Mouse (Mus musculus): ENCODE measurements around the gene Tas2r144. TPM values are rescaled to one million over a fixed set of nuclear protein-coding genes. Genes with fewer than 3 reads are reported as not detected.

Tas2r144 gene
- total and polyA plus RNA-seq, 2 experiments from 2014 or later, result not detected

DNA sequence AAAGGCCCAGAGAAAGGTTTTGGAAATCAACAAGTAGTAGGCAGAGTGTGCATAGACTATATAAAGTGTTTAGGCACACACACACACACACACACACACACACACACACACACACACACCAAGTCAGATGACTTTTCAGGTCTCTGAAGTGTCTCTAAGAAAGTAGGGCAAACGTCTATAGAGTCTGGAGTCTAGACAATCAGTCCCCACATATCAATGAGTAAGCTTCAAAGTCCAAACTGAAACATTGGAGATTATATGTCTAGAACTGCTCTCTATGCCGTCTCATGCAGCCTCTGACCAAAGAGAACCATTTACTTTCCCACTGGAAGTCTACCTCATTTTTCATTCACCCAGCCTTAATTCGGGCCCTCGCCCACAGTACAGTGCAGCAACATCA lies 9.9 kb downstream of the Tas2r144 start:
- Histone ChIP-seq H3K27me3 (ENCODE audit: control insufficient read depth, insufficient read depth, low read length) (no peaks in the 10 kb centered on the region), H3K36me3 (replicated peaks; ENCODE audit: control insufficient read depth, insufficient read depth, low read length) (no peaks in the 10 kb centered on the region), H3K4me3 (ENCODE audit: low read depth, low read length) (no peak overlapping the region), H3K4me1 (ENCODE audit: control insufficient read depth, insufficient read depth) (no peaks in the 10 kb centered on the region), H3K4me2 (ENCODE audit: low read depth, low read length) (no peak overlapping the region), H3K9ac (replicated peaks; ENCODE audit: low read depth, low read length) (no peak overlapping the region), H3K9me3 (replicated peaks; ENCODE audit: control insufficient read depth, low read length) (no peaks in the 10 kb centered on the region), H3K27ac (ENCODE audit: low read depth) (no peak overlapping the region)
- DNase-seq (ENCODE audit: low spot score), result no peak
- 53% methylated on average over 4 of the region's 4 CpGs for WGBS
- no peak for ATAC-seq (ENCODE audit: insufficient read depth, low read depth)
- TF ChIP-seq CTCF (IDR thresholded peaks at IDR 0.05; ENCODE audit: low read depth) (no peak), EP300 (IDR thresholded peaks at IDR 0.05; ENCODE audit: low read depth) (no peak)

DNA sequence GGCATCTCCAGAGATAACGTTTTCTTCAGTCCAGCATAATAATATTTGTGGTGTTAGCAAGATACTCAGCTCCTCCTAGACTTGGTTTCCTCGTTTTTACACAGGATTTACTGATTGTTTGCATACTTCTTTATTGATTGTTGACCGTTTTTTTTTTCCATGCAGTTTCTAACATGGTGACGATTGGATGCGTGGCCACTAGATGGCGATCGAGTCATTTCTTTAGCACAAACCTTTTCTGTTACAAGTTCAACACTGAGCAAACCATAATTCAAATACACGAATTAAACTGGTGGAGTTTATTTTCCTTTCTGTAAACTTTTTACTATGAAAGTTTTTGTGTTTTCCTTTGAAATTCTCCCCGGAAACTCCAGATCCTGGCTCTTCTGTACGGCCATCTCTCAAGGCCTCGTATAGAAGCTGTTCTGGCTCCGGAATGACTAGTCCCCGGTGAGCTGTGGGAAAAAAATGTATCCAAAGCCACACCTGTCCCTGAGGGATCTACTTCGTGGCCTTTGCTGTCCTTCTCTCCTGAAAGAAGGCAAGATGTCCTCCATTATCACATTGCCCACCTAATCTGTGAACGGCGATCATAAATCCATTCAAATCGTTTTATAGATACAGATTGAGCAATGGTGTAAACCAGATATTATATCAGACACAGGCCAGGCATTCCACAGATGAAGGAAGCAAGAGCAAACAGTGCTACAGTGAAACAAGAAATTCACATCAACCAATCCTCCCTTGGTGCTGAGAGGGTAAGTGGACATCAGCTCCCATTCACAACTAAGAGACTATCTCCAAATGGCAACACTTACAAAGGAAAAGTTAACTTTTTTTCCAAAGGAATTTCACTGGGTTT lies 12.3 kb downstream of the Tas2r144 start:
- Histone ChIP-seq H3K4me1 (ENCODE audit: control insufficient read depth, insufficient read depth) (no peaks in the 10 kb centered on the region), H3K27ac (ENCODE audit: low read depth) (no peak overlapping the region), H3K4me3 (ENCODE audit: low read depth, low read length) (no peak overlapping the region), H3K9ac (replicated peaks; ENCODE audit: low read depth, low read length) (no peak overlapping the region), H3K9me3 (replicated peaks; ENCODE audit: control insufficient read depth, low read length) (no peaks in the 10 kb centered on the region), H3K27me3 (ENCODE audit: control insufficient read depth, insufficient read depth, low read length) (no peaks in the 10 kb centered on the region), H3K36me3 (replicated peaks; ENCODE audit: control insufficient read depth, insufficient read depth, low read length) (no peaks in the 10 kb centered on the region), H3K4me2 (ENCODE audit: low read depth, low read length) (no peak overlapping the region)
- DNase-seq (ENCODE audit: low spot score) (peak; percentile 57), ATAC-seq (ENCODE audit: insufficient read depth, low read depth) (no peak)
- whole genome bisulfite sequencing, result 29% methylated on average over 17 of the region's 17 CpGs
- TF ChIP-seq CTCF (IDR thresholded peaks at IDR 0.05; ENCODE audit: low read depth) (peak; percentile 79), EP300 (IDR thresholded peaks at IDR 0.05; ENCODE audit: low read depth) (no peak)

DNA sequence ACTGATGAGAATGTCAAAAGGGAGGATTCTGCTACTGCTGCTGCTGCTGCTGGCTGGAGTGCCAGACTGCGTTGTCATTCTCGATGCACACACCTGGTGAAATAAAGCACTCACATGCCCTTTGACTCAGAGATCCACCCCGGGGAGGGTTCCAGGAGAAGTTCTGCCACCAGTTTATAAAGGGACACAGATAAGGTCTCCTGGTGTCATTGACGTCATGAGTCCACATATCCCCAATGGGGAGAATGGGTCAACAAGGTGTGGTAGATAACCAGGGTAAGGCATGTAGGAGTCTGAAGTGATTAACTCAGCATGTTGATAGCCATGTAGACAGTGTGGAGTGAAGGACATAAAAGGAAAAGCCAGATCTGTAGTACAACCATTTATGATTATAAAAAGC lies 14.5 kb downstream of the Tas2r144 start:
- Histone ChIP-seq H3K27me3 (ENCODE audit: control insufficient read depth, insufficient read depth, low read length) (no peaks in the 10 kb centered on the region), H3K9ac (replicated peaks; ENCODE audit: low read depth, low read length) (no peak overlapping the region), H3K4me3 (ENCODE audit: low read depth, low read length) (no peak overlapping the region), H3K4me1 (ENCODE audit: control insufficient read depth, insufficient read depth) (no peaks in the 10 kb centered on the region), H3K4me2 (ENCODE audit: low read depth, low read length) (no peak overlapping the region), H3K9me3 (replicated peaks; ENCODE audit: control insufficient read depth, low read length) (no peaks in the 10 kb centered on the region), H3K36me3 (replicated peaks; ENCODE audit: control insufficient read depth, insufficient read depth, low read length) (no peaks in the 10 kb centered on the region), H3K27ac (ENCODE audit: low read depth) (no peak overlapping the region)
- TF ChIP-seq CTCF (IDR thresholded peaks at IDR 0.05; ENCODE audit: low read depth), result no peak
- no peak for TF ChIP-seq EP300 (IDR thresholded peaks at IDR 0.05; ENCODE audit: low read depth)
- DNase-seq (ENCODE audit: low spot score) (no peak), ATAC-seq (ENCODE audit: insufficient read depth, low read depth) (no peak)
- 51% methylated on average over 4 of the region's 4 CpGs for WGBS

DNA sequence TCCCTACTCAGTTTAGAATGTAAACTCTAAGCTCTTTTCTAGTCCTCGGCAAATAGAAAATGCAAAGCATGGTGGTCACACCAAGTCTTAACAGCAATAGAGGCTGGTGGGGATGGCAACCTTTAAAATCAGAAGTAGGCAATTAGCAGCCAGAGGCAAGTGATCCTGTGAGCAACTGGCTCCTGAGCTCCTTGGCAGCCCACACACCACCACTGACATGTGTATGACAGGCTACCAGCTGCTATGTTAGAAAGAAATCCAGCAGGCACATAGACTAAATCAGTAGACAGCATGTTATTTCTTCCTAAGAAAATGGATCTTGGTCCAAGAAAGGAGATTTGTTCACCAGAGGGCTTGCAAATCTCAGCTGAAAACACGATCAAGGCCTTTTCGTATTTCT lies 16.1 kb downstream of the Tas2r144 start:
- ATAC-seq (ENCODE audit: insufficient read depth, low read depth) (no peak), DNase-seq (ENCODE audit: low spot score) (no peak)
- no peaks in the 10 kb centered on the region for H3K27me3 ChIP-seq (ENCODE audit: control insufficient read depth, insufficient read depth, low read length)
- H3K9me3 ChIP-seq (replicated peaks; ENCODE audit: control insufficient read depth, low read length), result no peaks in the 10 kb centered on the region
- H3K27ac ChIP-seq (ENCODE audit: low read depth), result no peak overlapping the region
- TF ChIP-seq CTCF (IDR thresholded peaks at IDR 0.05; ENCODE audit: low read depth) (no peak), EP300 (IDR thresholded peaks at IDR 0.05; ENCODE audit: low read depth) (no peak)
- no peaks in the 10 kb centered on the region for H3K4me1 ChIP-seq (ENCODE audit: control insufficient read depth, insufficient read depth)
- no peak overlapping the region for H3K4me3 ChIP-seq (ENCODE audit: low read depth, low read length)
- H3K36me3 ChIP-seq (replicated peaks; ENCODE audit: control insufficient read depth, insufficient read depth, low read length), result no peaks in the 10 kb centered on the region
- no peak overlapping the region for H3K4me2 ChIP-seq (ENCODE audit: low read depth, low read length)
- WGBS, result 85% methylated on average over 3 of the region's 3 CpGs
- H3K9ac ChIP-seq (replicated peaks; ENCODE audit: low read depth, low read length), result no peak overlapping the region

DNA sequence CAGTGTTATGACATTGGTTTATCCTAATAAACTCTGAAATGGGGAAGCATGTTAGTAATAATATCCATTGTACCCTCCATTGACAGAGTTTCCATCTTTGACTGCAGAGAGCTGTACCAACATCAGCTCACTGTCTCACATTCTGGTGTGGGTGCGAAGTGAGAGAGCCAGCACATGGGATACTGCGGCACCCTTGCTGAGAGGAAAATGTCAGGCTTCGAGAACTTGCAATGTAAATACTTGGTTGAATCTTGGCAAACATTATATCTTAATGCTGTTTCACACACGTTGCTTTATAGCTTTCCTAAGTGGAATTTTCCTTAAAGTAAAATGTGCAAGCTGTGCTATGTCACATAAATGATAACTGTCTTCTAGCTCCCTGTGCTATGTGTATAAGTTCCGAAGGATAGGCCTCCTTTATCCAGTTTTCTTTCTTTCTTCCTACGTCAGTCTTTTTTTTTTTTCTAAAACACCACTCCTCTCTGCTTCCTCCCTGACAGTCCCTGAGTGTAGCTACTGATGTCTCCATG lies 22.2 kb downstream of the Tas2r144 start:
- H3K27ac ChIP-seq (ENCODE audit: low read depth), result no peak overlapping the region
- no peak overlapping the region for H3K4me2 ChIP-seq (ENCODE audit: low read depth, low read length)
- no peaks in the 10 kb centered on the region for H3K27me3 ChIP-seq (ENCODE audit: control insufficient read depth, insufficient read depth, low read length)
- no peak overlapping the region for H3K4me3 ChIP-seq (ENCODE audit: low read depth, low read length)
- DNase-seq (ENCODE audit: low spot score), result no peak
- H3K9ac ChIP-seq (replicated peaks; ENCODE audit: low read depth, low read length), result no peak overlapping the region
- no peak for ATAC-seq (ENCODE audit: insufficient read depth, low read depth)
- no peaks in the 10 kb centered on the region for H3K9me3 ChIP-seq (replicated peaks; ENCODE audit: control insufficient read depth, low read length)
- H3K36me3 ChIP-seq (replicated peaks; ENCODE audit: control insufficient read depth, insufficient read depth, low read length), result no peaks in the 10 kb centered on the region
- 55% methylated on average over 6 of the region's 6 CpGs for WGBS
- no peak for TF ChIP-seq EP300 (IDR thresholded peaks at IDR 0.05; ENCODE audit: low read depth)
- no peak for TF ChIP-seq CTCF (IDR thresholded peaks at IDR 0.05; ENCODE audit: low read depth)
- no peaks in the 10 kb centered on the region for H3K4me1 ChIP-seq (ENCODE audit: control insufficient read depth, insufficient read depth)

Measured in heart, postnatal 0 days (tissue).